Mouse (Mus musculus) small intestine, adult 2 months (tissue): Measurements from ENCODE around the gene Tipin. TPM values are rescaled to one million over a fixed set of nuclear protein-coding genes. Genes with fewer than 3 reads are reported as not detected.
A peak's percentile ranks its signal among the peaks of the same experiment; 100 is the strongest.

ENCODE experiments used
- H3K27ac ChIP-seq: fragments of 200-500 bp; 2 replicates; pipeline ENCODE4 v1.5.1; 2012; ENCODE audit warnings: low read depth, low read length, control low read depth, inconsistent platforms; ENCODE audit not compliant: insufficient read depth
- H3K27me3 ChIP-seq: fragments of 200-500 bp; 2 replicates; pipeline ENCODE4 v1.6.1; 2012; ENCODE audit warnings: mild to moderate bottlenecking, moderate library complexity, low read length, inconsistent platforms; ENCODE audit not compliant: control insufficient read depth, insufficient read depth
- H3K36me3 ChIP-seq: fragments of 200-500 bp; 2 replicates; pipeline ENCODE4 v1.6.1; 2012; ENCODE audit warnings: mild to moderate bottlenecking, low read length, control low read depth, inconsistent platforms; ENCODE audit not compliant: control insufficient read depth, insufficient read depth
- H3K4me1 ChIP-seq: fragments of 200-500 bp; 2 replicates; pipeline ENCODE4 v1.6.1; 2012; ENCODE audit warnings: low read length, inconsistent platforms, mixed read lengths; ENCODE audit not compliant: control insufficient read depth, insufficient read depth, insufficient read length
- H3K4me3 ChIP-seq: fragments of 200-500 bp; 2 replicates; pipeline ENCODE4 v1.5.1; 2012; ENCODE audit warnings: low read depth, mild to moderate bottlenecking, control low read depth, inconsistent platforms, low read length, moderate library complexity
- CTCF ChIP-seq: fragments of 200-500 bp; IDR thresholded peaks from 2 replicates; pipeline ENCODE4 v1.5.1; 2012; ENCODE audit warnings: low read depth, mild to moderate bottlenecking, control low read depth, inconsistent platforms, low read length, moderate library complexity, mixed read lengths; ENCODE audit not compliant: insufficient replicate concordance, insufficient read length; ENCODE audit errors: extremely low read depth
- POLR2A ChIP-seq: fragments of 200-500 bp; IDR thresholded peaks from 2 replicates; pipeline ENCODE4 v1.6.1; 2012; ENCODE audit warnings: low read depth, mild to moderate bottlenecking, control low read depth, inconsistent platforms, low read length, moderate library complexity
- WGBS: fragments of 180-500 bp; shearing (Covaris S2); methylation state at CpG from one replicate; pipeline ENCODE4 v1.1.7; 2018; 5-methylcytosine and 5-hydroxymethylcytosine counted together
- polyA plus RNA-seq: library from polyadenylated mRNA; depleted of rRNA; stranded (reverse); fragments of >200 nt; gene quantifications from 2 replicates; pipeline ENCODE4 v1.2.3, GENCODE M21; 2012; rRNA removed

The Tipin gene
- polyA plus RNA-seq = 0.29 and 0.35 TPM in 2 replicates

- H3K27me3 ChIP-seq = no peaks in the 10 kb centered on the region
- H3K36me3 ChIP-seq = no peaks in the 10 kb centered on the region
- peaks cover 3% of the 10 kb centered on the region; the same call in 1 of the 2 replicates for H3K4me1 ChIP-seq
- no peak for TF ChIP-seq CTCF
- TF ChIP-seq POLR2A = peak; percentile 52; the same call in 1 of the 2 replicates
- WGBS = under 1% methylated on average over 46 of the region's 46 CpGs
- 0 out of 2 replicates have a peak within 1 kb of the TSS, but pooled peaks have one; percentile 13 for H3K27ac ChIP-seq
- H3K4me3 ChIP-seq = peak within 1 kb of the TSS; percentile 98
These were observed at the start of gene Tipin for GRCm38 (mm10) chr9:64281105-64281780. Gene Tipin (plus strand): TSS chr9:64281581.

GRCm38 (mm10) chr9:64231674-64232073 is 49.7 kb upstream of the Tipin start:
- Histone ChIP-seq H3K27me3 (no peaks in the 10 kb centered on the region), H3K36me3 (peaks cover 5% of the 10 kb centered on the region; the same call in 1 of the 2 replicates), H3K4me3 (no peak overlapping the region), H3K4me1 (peaks cover 4% of the 10 kb centered on the region; the same call in 1 of the 2 replicates), H3K27ac (0 out of 2 replicates have a peak overlapping the region, but pooled peaks have one; percentile 12)
- WGBS = 84% methylated on average over 3 of the region's 3 CpGs
- TF ChIP-seq POLR2A (no peak), CTCF (no peak)

GRCm38 (mm10) chr9:64232257-64232957 is 49.0 kb upstream of the Tipin start:
- Histone ChIP-seq H3K4me3 (no peak overlapping the region), H3K27ac (no peak overlapping the region), H3K36me3 (peaks cover 5% of the 10 kb centered on the region; the same call in 1 of the 2 replicates), H3K4me1 (no peaks in the 10 kb centered on the region; the same call in 1 of the 2 replicates), H3K27me3 (no peaks in the 10 kb centered on the region)
- TF ChIP-seq CTCF = no peak
- TF ChIP-seq POLR2A = no peak
- 68% methylated on average over 9 of the region's 9 CpGs for WGBS

- WGBS = 72% methylated on average over 5 of the region's 5 CpGs
- Histone ChIP-seq H3K27me3 (no peaks in the 10 kb centered on the region), H3K4me1 (no peaks in the 10 kb centered on the region), H3K27ac (no peak overlapping the region), H3K36me3 (peaks cover 4% of the 10 kb centered on the region; the same call in 1 of the 2 replicates), H3K4me3 (no peak overlapping the region)
- TF ChIP-seq POLR2A = no peak
- TF ChIP-seq CTCF = no peak
These were observed 47.7 kb upstream of the Tipin start for GRCm38 (mm10) chr9:64233656-64234055.

GRCm38 (mm10) chr9:64234768-64235435 is 46.5 kb upstream of the Tipin start, which contains the start of gene Uchl4:
Gene Uchl4 (plus strand): TSS chr9:64235201.
- Histone ChIP-seq H3K27me3 (no peaks in the 10 kb centered on the region), H3K4me1 (no peaks in the 10 kb centered on the region), H3K27ac (no peak within 1 kb of the TSS), H3K36me3 (peaks cover 6% of the 10 kb centered on the region; the same call in 1 of the 2 replicates), H3K4me3 (no peak within 1 kb of the TSS)
- no peak for TF ChIP-seq CTCF
- no peak for TF ChIP-seq POLR2A
- 72% methylated on average over 8 of the region's 8 CpGs for WGBS

GRCm38 (mm10) chr9:64236056-64236455 is 45.3 kb upstream of the Tipin start:
- Histone ChIP-seq H3K4me3 (no peak overlapping the region), H3K27me3 (no peaks in the 10 kb centered on the region), H3K4me1 (peaks cover 2% of the 10 kb centered on the region; the same call in 1 of the 2 replicates), H3K27ac (no peak overlapping the region), H3K36me3 (peaks cover 7% of the 10 kb centered on the region; the same call in 1 of the 2 replicates)
- WGBS = 97% methylated on average over 7 of the region's 7 CpGs
- TF ChIP-seq CTCF = no peak
- no peak for TF ChIP-seq POLR2A
